Mouse (Mus musculus): ENCODE measurements around the gene Man2a1. TPM values are rescaled to one million over a fixed set of nuclear protein-coding genes. Genes with fewer than 3 reads are reported as not detected.

The Man2a1 gene
- polyA plus RNA-seq, 1 experiment from 2014 or later, result 54.9 TPM

DNA sequence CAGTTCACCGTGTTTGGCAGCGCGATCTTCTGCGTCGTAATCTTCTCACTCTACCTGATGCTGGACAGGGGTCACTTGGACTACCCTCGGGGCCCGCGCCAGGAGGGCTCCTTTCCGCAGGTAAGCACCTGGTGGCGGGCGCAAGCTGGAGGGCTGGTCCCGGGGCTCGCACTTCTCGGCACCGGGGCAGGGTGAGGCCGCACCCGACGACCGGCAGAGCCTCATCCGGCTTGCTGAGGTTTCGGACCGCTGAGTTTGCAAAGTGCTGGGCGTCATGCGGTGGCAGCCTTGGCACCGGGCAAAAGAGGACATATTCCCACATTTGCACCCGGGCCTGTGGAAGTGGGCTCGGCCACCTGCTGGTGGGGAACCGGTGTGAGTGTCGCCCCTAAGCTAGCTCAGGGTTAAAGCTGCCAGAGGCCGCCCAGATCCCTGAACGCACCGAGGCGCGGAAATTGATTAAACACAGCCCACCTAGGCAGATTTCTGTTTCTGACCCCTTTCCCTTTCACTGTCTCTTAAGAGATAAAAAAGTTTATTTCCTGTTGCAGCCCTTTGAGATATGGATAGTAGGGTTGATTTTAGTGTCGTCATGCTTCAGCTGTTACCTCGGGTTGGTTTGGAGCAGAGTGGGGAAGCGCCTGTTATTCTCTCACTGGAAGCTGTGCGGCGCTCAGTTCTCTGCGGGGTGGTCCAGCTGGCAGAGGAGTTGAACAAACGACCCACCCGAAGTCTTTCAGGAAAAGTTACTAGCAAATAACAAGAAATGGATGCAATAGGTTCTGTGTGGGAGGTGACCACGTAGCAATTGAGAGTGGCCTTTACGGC is 1.4 kb downstream of the Man2a1 start:
- ATAC-seq, result no peak
- ChIA-PET CTCF (interaction anchor here (1.2 to 2.6 kb wide), 5 partner anchors 11 to 79 kb away, joined by 4 to 10 read pairs (median 6); no protein-coding TSS in a partner anchor), POLR2A (interaction anchor here (1.2 kb wide), 1 partner anchor 17 kb away, joined by 3 read pairs; no protein-coding TSS in a partner anchor)
- DNase-seq (ENCODE audit: low read depth, low spot score), result no peak
- in situ Hi-C loops (cut with MboI; ENCODE audit: low pct_unique_long_range_greater_than_20kb), result loop anchor here (10.0 to 25.0 kb wide), 2 partner anchors 273 to 960 kb away; no protein-coding TSS in a partner anchor
- no peaks in the 10 kb centered on the region for H3K27me3 ChIP-seq
- peak; percentile 46 for TF ChIP-seq CTCF (IDR thresholded peaks at IDR 0.05)

DNA sequence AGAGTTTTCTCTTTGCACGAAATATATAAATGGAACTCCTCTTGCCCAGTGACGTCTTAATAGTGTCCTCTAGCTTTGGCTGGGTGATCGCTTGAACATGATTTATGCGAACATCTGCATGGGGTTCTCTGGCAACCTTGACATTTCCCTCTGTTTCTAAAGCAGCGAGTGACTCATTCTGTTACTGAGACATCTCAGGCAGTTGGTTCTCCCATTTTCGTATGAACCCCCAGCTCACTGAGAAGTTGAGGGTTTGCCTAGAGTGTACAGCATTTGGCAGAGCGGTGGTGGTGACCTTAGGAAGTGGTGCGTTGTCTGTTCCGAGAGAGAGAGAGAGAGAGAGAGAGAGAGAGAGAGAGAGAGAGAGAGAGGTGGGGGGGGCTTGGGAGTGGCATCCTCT is 2.6 kb downstream of the Man2a1 start:
- no peak for DNase-seq (ENCODE audit: low read depth, low spot score)
- POLR2A ChIA-PET, result interaction anchor here (0.7 to 1.2 kb wide), 2 partner anchors 15 to 239 kb away, joined by 3 to 10 read pairs; no protein-coding TSS in a partner anchor
- no peaks in the 10 kb centered on the region for H3K27me3 ChIP-seq
- TF ChIP-seq CTCF (IDR thresholded peaks at IDR 0.05), result no peak
- CTCF ChIA-PET, result interaction anchor here (1.2 to 2.6 kb wide), 5 partner anchors 10 to 78 kb away, joined by 4 to 10 read pairs (median 6); no protein-coding TSS in a partner anchor
- in situ Hi-C loops (cut with MboI; ENCODE audit: low pct_unique_long_range_greater_than_20kb), result loop anchor here (10.0 to 25.0 kb wide), 2 partner anchors 272 to 959 kb away; no protein-coding TSS in a partner anchor
- no peak for ATAC-seq

DNA sequence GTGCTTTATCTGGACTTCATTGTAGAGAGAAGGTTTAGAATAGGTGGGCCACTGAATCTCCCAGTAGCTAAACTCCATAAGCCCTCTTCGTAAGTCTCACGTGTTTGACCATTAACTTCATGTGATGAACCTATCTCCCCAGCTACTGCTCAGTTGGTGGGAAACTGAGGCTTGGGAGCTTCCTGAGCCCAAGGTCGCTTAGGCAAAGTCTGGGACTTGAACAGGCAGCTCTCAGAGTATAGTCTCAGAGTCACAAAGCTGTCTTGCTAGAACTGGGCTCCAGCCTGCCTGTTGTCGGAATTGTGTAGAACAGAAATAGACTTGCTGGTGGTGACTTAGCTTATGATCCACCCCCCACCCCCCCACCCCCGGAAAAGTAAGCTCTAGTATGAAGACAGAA is 3.0 kb downstream of the Man2a1 start:
- DNase-seq (ENCODE audit: low read depth, low spot score) (no peak), ATAC-seq (no peak)
- no peaks in the 10 kb centered on the region for H3K27me3 ChIP-seq
- in situ Hi-C loops (cut with MboI; ENCODE audit: low pct_unique_long_range_greater_than_20kb), result loop anchor here (10.0 to 25.0 kb wide), 2 partner anchors 271 to 959 kb away; no protein-coding TSS in a partner anchor
- no peak for TF ChIP-seq CTCF (IDR thresholded peaks at IDR 0.05)
- ChIA-PET POLR2A (interaction anchor here (0.7 kb wide), 1 partner anchor 239 kb away, joined by 10 read pairs; no protein-coding TSS in a partner anchor), CTCF (interaction anchor here (1.2 to 2.6 kb wide), 3 partner anchors 10 to 78 kb away, joined by 4 to 10 read pairs (median 10); no protein-coding TSS in a partner anchor)

DNA sequence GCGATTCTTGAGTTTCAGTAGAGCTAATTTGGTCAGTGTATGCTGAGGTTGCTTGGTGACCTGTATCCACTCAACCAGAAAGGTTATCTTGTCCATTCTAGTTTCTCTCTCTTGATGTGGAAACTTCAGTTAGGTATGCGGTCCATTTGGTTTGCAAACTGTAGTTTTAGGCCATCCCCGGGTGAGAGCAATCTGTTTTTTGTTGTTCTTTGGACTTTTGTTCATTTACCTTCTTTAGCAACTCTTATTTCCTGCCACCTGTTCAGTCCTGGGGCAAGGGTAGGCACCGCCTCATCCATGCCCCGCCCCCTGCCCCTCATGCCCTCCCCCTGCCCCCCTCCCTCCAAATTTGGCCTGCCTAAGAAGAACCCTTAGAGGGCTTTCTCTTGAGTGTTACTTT is 3.6 kb downstream of the Man2a1 start:
- H3K27me3 ChIP-seq, result no peaks in the 10 kb centered on the region
- in situ Hi-C loops (cut with MboI; ENCODE audit: low pct_unique_long_range_greater_than_20kb), result loop anchor here (10.0 to 25.0 kb wide), 2 partner anchors 271 to 958 kb away; no protein-coding TSS in a partner anchor
- DNase-seq (ENCODE audit: low read depth, low spot score) (no peak), ATAC-seq (no peak)
- TF ChIP-seq CTCF (IDR thresholded peaks at IDR 0.05), result no peak
- ChIA-PET CTCF (interaction anchor here (2.6 kb wide), 1 partner anchor 16 kb away, joined by 10 read pairs; no protein-coding TSS in a partner anchor), POLR2A (no interaction called here)

DNA sequence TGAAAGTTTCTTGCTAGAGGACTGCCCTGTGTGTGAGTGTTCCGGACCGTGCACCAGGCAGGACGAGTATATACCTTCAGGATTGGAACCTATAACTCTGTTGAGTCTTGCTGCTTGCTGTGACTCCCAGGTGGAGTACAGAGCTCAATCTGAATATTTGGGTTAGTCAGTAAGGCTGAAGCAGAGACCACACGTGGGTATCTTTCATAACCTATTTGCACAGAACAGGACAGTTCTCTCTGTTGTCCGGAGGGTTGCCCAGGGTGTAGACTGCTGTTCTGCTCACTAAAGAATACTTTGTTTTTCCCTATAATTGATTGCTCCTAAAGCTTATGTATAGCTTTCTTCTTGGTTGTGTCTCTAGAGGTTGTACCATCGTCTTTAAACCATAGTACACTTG is 7.7 kb downstream of the Man2a1 start:
- no peak for ATAC-seq
- no peak for TF ChIP-seq CTCF (IDR thresholded peaks at IDR 0.05)
- POLR2A ChIA-PET, result no interaction called here

DNA sequence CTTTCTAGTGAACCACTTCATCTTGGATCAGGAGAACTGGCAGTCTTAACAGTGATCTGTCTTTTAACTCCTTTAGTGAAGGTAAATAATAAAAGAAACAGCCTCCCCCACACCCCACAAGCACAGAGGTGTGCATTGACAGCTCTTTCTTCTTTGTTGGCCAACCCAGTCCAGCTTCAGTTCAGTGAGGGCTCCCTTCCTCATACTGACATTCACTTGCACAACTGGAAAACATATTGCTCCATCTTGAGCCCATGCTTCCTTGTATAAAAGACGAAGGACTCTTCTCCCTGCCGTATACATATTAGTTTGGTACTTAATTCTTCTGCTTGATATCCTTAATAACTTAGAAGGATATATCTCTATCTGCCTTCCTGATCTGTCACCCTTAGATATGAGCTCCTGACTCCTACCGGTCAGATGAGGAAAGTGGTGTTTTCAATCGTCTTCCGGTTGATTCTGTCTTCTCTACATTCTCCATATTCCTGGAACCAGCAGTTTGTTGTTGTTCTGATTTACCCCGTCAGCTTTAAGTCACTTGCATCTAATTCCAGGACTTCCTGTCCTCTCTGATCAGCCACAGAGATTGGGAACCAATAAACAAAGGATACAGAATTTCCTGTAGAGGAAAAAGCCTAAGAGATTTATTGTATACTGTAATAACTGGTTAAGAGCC is 8.5 kb downstream of the Man2a1 start:
- in situ Hi-C loops (cut with MboI; ENCODE audit: low pct_unique_long_range_greater_than_20kb), result loop anchor here (10.0 to 25.0 kb wide), 2 partner anchors 266 to 953 kb away; no protein-coding TSS in a partner anchor
- ChIA-PET POLR2A (no interaction called here), CTCF (interaction anchor here (1.8 kb wide), 1 partner anchor 11 kb away, joined by 5 read pairs; no protein-coding TSS in a partner anchor)
- TF ChIP-seq CTCF (IDR thresholded peaks at IDR 0.05), result no peak
- no peak for DNase-seq (ENCODE audit: low read depth, low spot score)
- H3K27me3 ChIP-seq, result no peaks in the 10 kb centered on the region
- no peak for ATAC-seq

More for the DNA sequence above, 7.7 kb downstream of the Man2a1 start:
- no peaks in the 10 kb centered on the region for H3K27me3 ChIP-seq
- CTCF ChIA-PET, result no interaction called here
- in situ Hi-C loops (cut with MboI; ENCODE audit: low pct_unique_long_range_greater_than_20kb), result loop anchor here (10.0 to 25.0 kb wide), 2 partner anchors 267 to 954 kb away; no protein-coding TSS in a partner anchor
- no peak for DNase-seq (ENCODE audit: low read depth, low spot score)

DNA sequence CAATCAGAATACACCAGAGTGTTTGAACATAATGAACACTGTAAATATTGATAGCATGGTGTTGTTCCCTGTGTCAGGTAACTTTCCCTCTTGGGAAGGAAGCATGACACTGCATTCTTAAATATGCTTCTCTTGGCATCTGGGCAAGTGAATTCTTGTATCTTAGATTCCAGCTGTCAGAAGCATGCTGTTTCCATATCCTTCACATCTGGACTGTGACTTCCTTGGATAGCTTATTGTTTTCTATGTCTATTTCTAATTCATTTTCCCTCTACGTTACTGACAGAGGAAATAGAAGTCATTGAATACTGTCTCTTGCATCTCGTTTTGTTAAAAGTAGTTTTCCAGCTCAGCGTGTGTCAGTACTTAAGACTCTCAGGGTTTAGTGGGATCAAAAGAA is 9.2 kb downstream of the Man2a1 start:
- no peak for DNase-seq (ENCODE audit: low read depth, low spot score)

DNA sequence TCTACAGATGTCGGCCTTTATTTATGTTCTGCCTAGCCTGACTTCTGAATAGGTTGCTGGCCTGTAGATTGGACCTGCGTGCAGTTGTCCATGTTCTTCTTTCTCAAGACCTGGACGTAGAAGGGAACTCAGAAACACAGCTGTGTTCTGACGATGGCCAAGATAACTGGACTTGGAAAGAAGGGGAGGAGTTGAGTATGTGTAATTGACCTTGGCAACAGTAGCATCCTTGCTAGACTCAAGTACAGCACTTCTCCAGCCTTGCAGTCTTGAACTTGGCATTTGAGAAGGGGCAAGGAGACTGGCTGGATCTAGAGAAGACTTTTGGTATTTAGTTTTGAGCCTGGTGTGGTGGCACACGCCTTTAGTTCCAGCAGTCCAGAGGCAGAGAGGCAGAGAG is 10.9 kb downstream of the Man2a1 start:
- DNase-seq (ENCODE audit: low read depth, low spot score), result no peak
- CTCF ChIA-PET, result interaction anchor here (3.8 kb wide), 1 partner anchor 9 kb away, joined by 10 read pairs; no protein-coding TSS in a partner anchor
- POLR2A ChIA-PET, result no interaction called here
- in situ Hi-C loops (cut with MboI; ENCODE audit: low pct_unique_long_range_greater_than_20kb), result loop anchor here (25.0 kb wide), 1 partner anchor 951 kb away; no protein-coding TSS in a partner anchor
- no peaks in the 10 kb centered on the region for H3K27me3 ChIP-seq
- ATAC-seq, result no peak
- TF ChIP-seq CTCF (IDR thresholded peaks at IDR 0.05), result no peak

More for the DNA sequence above, 9.2 kb downstream of the Man2a1 start:
- TF ChIP-seq CTCF (IDR thresholded peaks at IDR 0.05), result no peak
- H3K27me3 ChIP-seq, result no peaks in the 10 kb centered on the region
- in situ Hi-C loops (cut with MboI; ENCODE audit: low pct_unique_long_range_greater_than_20kb), result loop anchor here (10.0 to 25.0 kb wide), 2 partner anchors 265 to 953 kb away; no protein-coding TSS in a partner anchor
- CTCF ChIA-PET, result interaction anchor here (1.8 kb wide), 1 partner anchor 10 kb away, joined by 5 read pairs; no protein-coding TSS in a partner anchor
- POLR2A ChIA-PET, result no interaction called here
- ATAC-seq, result no peak

DNA sequence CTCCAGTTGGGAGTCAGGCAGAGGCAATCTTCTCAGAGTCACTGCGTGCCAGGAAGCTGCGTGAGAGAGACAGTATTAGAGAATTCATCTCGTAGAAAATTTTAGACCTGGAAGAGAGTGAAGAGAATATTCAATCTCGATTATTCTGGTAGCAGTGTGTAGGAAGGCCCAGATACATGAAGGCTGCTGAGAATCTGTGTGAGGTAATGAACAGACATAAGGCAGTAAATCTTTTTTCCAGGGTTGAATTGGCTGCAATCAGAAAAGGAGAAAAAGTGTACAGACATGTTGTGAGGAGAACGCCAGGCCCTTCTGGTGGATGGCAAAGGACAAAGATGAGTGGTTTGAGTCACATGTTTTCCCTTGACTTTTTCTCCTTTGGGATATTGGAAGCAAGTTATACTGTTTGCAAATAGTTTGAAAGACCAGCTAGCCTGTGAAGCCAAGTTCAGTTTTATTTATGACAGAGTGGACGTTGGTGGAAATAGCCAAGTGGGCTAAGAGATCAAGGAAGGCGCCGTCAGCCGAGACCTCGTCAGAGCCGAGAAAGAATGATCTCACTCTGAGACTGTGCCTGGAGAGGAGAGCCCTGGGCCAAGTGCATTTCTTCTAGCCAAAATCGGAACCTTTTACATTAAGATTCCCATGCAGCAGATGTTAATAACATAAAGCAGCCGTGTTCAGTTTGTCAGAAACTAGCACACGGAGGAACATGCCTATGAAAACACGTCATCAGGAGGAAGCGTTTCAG is 11.8 kb downstream of the Man2a1 start:
- in situ Hi-C loops (cut with MboI; ENCODE audit: low pct_unique_long_range_greater_than_20kb), result loop anchor here (25.0 kb wide), 1 partner anchor 950 kb away; no protein-coding TSS in a partner anchor
- H3K27me3 ChIP-seq, result no peaks in the 10 kb centered on the region
- TF ChIP-seq CTCF (IDR thresholded peaks at IDR 0.05), result no peak
- no peak for ATAC-seq
- ChIA-PET CTCF (interaction anchor here (0.9 to 3.8 kb wide), 2 partner anchors 10 to 11 kb away, joined by 4 to 10 read pairs; no protein-coding TSS in a partner anchor), POLR2A (no interaction called here)
- DNase-seq (ENCODE audit: low read depth, low spot score), result no peak
